Mouse (Mus musculus): Measurements from ENCODE around the gene Tmem248. TPM values are rescaled to one million over a fixed set of nuclear protein-coding genes. Genes with fewer than 3 reads are reported as not detected.

The Tmem248 gene
- total and polyA plus RNA-seq, 3 experiments: 34.6 to 62.4 (median 40.6) TPM

GRCm38 (mm10) chr5:130187383-130187782 is 29.5 kb upstream of the Tmem248 start:
- H3K36me3 ChIP-seq (replicated peaks): peaks cover 76% of the 10 kb centered on the region
- no peaks in the 10 kb centered on the region for H3K9me3 ChIP-seq (replicated peaks)
- ATAC-seq (ENCODE audit: extremely low read depth, insufficient number of reproducible peaks, low FRiP score, poor library complexity, severe bottlenecking) (peak; percentile 57), DNase-seq (ENCODE audit: low spot score) (no peak)
- no peak for TF ChIP-seq POLR2AphosphoS5 (IDR thresholded peaks at IDR 0.05; ENCODE audit: insufficient replicate concordance, low read depth, low read length)
- TF ChIP-seq GATA2 (IDR thresholded peaks at IDR 0.05; ENCODE audit: borderline replicate concordance, low read depth, low read length): no peak
- no peak for TF ChIP-seq CTCF (IDR thresholded peaks at IDR 0.05; ENCODE audit: low read depth, low read length)
- TF ChIP-seq TAL1 (conservative IDR thresholded peaks at IDR 0.05; ENCODE audit: low read depth, low read length): no peak
- TF ChIP-seq GATA1 (IDR thresholded peaks at IDR 0.05; ENCODE audit: borderline replicate concordance, low read length): no peak
- no peak overlapping the region for H3K4me3 ChIP-seq (ENCODE audit: low read depth, low read length)
- H3K4me1 ChIP-seq (ENCODE audit: insufficient read depth, low read depth, low read length): peaks cover 30% of the 10 kb centered on the region
- no peaks in the 10 kb centered on the region for H3K27me3 ChIP-seq (ENCODE audit: insufficient read depth, low read length)

DNA sequence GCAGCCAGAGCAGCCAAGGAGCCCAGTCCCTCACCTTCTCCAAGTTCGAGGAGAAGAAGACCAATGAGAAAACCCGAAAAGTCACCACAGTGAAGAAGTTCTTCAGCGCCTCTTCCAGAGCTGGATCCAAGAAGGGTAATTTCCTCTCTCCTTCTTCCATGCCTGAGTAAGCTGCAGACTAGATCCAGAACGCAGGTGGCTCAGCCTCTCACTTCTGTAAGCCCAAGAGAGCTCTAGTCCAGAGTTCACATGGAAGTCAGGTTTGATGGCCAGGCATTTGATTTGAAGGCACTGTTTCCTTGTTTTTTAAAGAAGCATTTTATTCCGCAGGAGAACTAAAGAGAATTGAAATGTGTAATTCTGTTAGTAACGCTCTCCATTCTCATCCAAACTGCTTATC is 26.0 kb upstream of the Tmem248 start:
- H3K36me3 ChIP-seq (replicated peaks): peaks cover 87% of the 10 kb centered on the region
- DNase-seq (ENCODE audit: low spot score) (no peak), ATAC-seq (ENCODE audit: extremely low read depth, insufficient number of reproducible peaks, low FRiP score, poor library complexity, severe bottlenecking) (no peak)
- TF ChIP-seq POLR2AphosphoS5 (IDR thresholded peaks at IDR 0.05; ENCODE audit: insufficient replicate concordance, low read depth, low read length) (no peak), GATA2 (IDR thresholded peaks at IDR 0.05; ENCODE audit: borderline replicate concordance, low read depth, low read length) (no peak), GATA1 (IDR thresholded peaks at IDR 0.05; ENCODE audit: borderline replicate concordance, low read length) (no peak), TAL1 (conservative IDR thresholded peaks at IDR 0.05; ENCODE audit: low read depth, low read length) (no peak), CTCF (IDR thresholded peaks at IDR 0.05; ENCODE audit: low read depth, low read length) (no peak)
- no peaks in the 10 kb centered on the region for H3K9me3 ChIP-seq (replicated peaks)
- no peak overlapping the region for H3K4me3 ChIP-seq (ENCODE audit: low read depth, low read length)
- H3K27me3 ChIP-seq (ENCODE audit: insufficient read depth, low read length): no peaks in the 10 kb centered on the region
- peaks cover 8% of the 10 kb centered on the region for H3K4me1 ChIP-seq (ENCODE audit: insufficient read depth, low read depth, low read length)

- Histone ChIP-seq H3K36me3 (replicated peaks) (peaks cover 93% of the 10 kb centered on the region), H3K4me3 (ENCODE audit: low read depth, low read length) (no peak overlapping the region), H3K9me3 (replicated peaks) (no peaks in the 10 kb centered on the region), H3K4me1 (ENCODE audit: insufficient read depth, low read depth, low read length) (peaks cover 13% of the 10 kb centered on the region), H3K27me3 (ENCODE audit: insufficient read depth, low read length) (no peaks in the 10 kb centered on the region)
- DNase-seq (ENCODE audit: low spot score) (no peak), ATAC-seq (ENCODE audit: extremely low read depth, insufficient number of reproducible peaks, low FRiP score, poor library complexity, severe bottlenecking) (no peak)
- TF ChIP-seq POLR2AphosphoS5 (IDR thresholded peaks at IDR 0.05; ENCODE audit: insufficient replicate concordance, low read depth, low read length): no peak
- TF ChIP-seq GATA2 (IDR thresholded peaks at IDR 0.05; ENCODE audit: borderline replicate concordance, low read depth, low read length): no peak
- TF ChIP-seq TAL1 (conservative IDR thresholded peaks at IDR 0.05; ENCODE audit: low read depth, low read length): no peak
- TF ChIP-seq GATA1 (IDR thresholded peaks at IDR 0.05; ENCODE audit: borderline replicate concordance, low read length): no peak
- no peak for TF ChIP-seq CTCF (IDR thresholded peaks at IDR 0.05; ENCODE audit: low read depth, low read length)
Observed at GRCm38 (mm10) chr5:130191865-130192264, 25.0 kb upstream of the Tmem248 start.

- Histone ChIP-seq H3K9me3 (replicated peaks) (no peaks in the 10 kb centered on the region), H3K27me3 (ENCODE audit: insufficient read depth, low read length) (no peaks in the 10 kb centered on the region), H3K4me1 (ENCODE audit: insufficient read depth, low read depth, low read length) (peaks cover 11% of the 10 kb centered on the region), H3K36me3 (replicated peaks) (peaks cover 95% of the 10 kb centered on the region), H3K4me3 (ENCODE audit: low read depth, low read length) (no peak overlapping the region)
- ATAC-seq (ENCODE audit: extremely low read depth, insufficient number of reproducible peaks, low FRiP score, poor library complexity, severe bottlenecking) (no peak), DNase-seq (ENCODE audit: low spot score) (no peak)
- TF ChIP-seq GATA1 (IDR thresholded peaks at IDR 0.05; ENCODE audit: borderline replicate concordance, low read length) (no peak), TAL1 (conservative IDR thresholded peaks at IDR 0.05; ENCODE audit: low read depth, low read length) (no peak)
Observed at GRCm38 (mm10) chr5:130192356-130192944, 24.4 kb upstream of the Tmem248 start.

DNA sequence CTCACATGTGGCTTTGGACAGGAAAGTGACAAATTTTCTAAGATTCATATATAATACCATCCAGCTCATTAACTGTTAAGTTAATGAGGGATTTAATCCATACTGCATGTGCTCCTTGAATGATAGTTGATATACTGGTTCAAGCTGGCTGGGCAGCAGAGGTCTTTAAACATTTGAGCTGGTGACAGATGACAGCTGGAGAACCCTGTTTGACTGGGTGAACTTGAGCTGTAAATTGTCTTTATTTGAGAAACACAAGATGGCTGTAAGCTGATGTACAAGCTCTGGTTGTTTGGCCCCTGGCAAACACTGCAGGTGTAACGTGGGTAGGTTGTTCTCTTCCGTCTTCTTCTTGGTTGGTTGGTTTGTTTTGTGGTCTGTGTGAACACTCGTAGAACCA is 23.1 kb upstream of the Tmem248 start:
- peaks cover 97% of the 10 kb centered on the region for H3K36me3 ChIP-seq (replicated peaks)
- no peaks in the 10 kb centered on the region for H3K27me3 ChIP-seq (ENCODE audit: insufficient read depth, low read length)
- DNase-seq (ENCODE audit: low spot score): no peak
- TF ChIP-seq GATA2 (IDR thresholded peaks at IDR 0.05; ENCODE audit: borderline replicate concordance, low read depth, low read length) (no peak), GATA1 (IDR thresholded peaks at IDR 0.05; ENCODE audit: borderline replicate concordance, low read length) (no peak), TAL1 (conservative IDR thresholded peaks at IDR 0.05; ENCODE audit: low read depth, low read length) (no peak), CTCF (IDR thresholded peaks at IDR 0.05; ENCODE audit: low read depth, low read length) (no peak), POLR2AphosphoS5 (IDR thresholded peaks at IDR 0.05; ENCODE audit: insufficient replicate concordance, low read depth, low read length) (no peak)
- peaks cover 7% of the 10 kb centered on the region for H3K4me1 ChIP-seq (ENCODE audit: insufficient read depth, low read depth, low read length)
- no peak overlapping the region for H3K4me3 ChIP-seq (ENCODE audit: low read depth, low read length)
- no peaks in the 10 kb centered on the region for H3K9me3 ChIP-seq (replicated peaks)
- no peak for ATAC-seq (ENCODE audit: extremely low read depth, insufficient number of reproducible peaks, low FRiP score, poor library complexity, severe bottlenecking)

DNA sequence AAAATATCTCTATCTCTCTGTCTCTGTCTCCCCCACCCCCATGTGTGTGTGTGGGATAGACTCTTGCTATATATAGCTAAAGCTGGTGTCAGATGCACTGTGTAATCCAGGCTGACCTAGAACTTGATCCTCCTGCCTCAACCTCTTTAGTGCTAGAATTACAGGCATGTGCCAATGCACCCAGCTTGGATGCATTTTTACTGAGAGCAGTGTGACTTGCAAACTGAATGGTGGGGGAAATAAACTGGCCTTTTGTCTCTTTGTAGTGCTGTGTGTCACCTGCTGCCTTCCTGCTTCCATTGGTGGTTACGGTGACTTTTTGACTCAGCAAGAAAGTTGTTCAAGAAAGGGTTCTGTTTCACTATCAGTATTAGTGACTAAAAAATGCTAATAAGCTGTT is 20.6 kb upstream of the Tmem248 start:
- Histone ChIP-seq H3K9me3 (replicated peaks) (no peaks in the 10 kb centered on the region), H3K27me3 (ENCODE audit: insufficient read depth, low read length) (no peaks in the 10 kb centered on the region), H3K4me3 (ENCODE audit: low read depth, low read length) (no peak overlapping the region), H3K36me3 (replicated peaks) (peaks cover 97% of the 10 kb centered on the region), H3K4me1 (ENCODE audit: insufficient read depth, low read depth, low read length) (peaks cover 7% of the 10 kb centered on the region)
- DNase-seq (ENCODE audit: low spot score) (no peak), ATAC-seq (ENCODE audit: extremely low read depth, insufficient number of reproducible peaks, low FRiP score, poor library complexity, severe bottlenecking) (peak; percentile 22; the same call in 1 of the 2 replicates)
- no peak for TF ChIP-seq GATA2 (IDR thresholded peaks at IDR 0.05; ENCODE audit: borderline replicate concordance, low read depth, low read length)

- Histone ChIP-seq H3K27me3 (ENCODE audit: insufficient read depth, low read length) (no peaks in the 10 kb centered on the region), H3K36me3 (replicated peaks) (peaks cover 93% of the 10 kb centered on the region), H3K4me1 (ENCODE audit: insufficient read depth, low read depth, low read length) (peaks cover 7% of the 10 kb centered on the region), H3K9me3 (replicated peaks) (no peaks in the 10 kb centered on the region), H3K4me3 (ENCODE audit: low read depth, low read length) (no peak overlapping the region)
- ATAC-seq (ENCODE audit: extremely low read depth, insufficient number of reproducible peaks, low FRiP score, poor library complexity, severe bottlenecking) (no peak), DNase-seq (ENCODE audit: low spot score) (no peak)
- TF ChIP-seq TAL1 (conservative IDR thresholded peaks at IDR 0.05; ENCODE audit: low read depth, low read length): no peak
- TF ChIP-seq GATA2 (IDR thresholded peaks at IDR 0.05; ENCODE audit: borderline replicate concordance, low read depth, low read length): no peak
Observed at GRCm38 (mm10) chr5:130197454-130197853, 19.4 kb upstream of the Tmem248 start.
